8 mouse cellular contexts compared by ENCODE assay signal in genomic region chr3:108086470-108086979, GRCm38 (mm10). TPM values are rescaled to one million over a fixed set of nuclear protein-coding genes. Genes with fewer than 3 reads are reported as not detected.
DNase-seq lines count a peak whose midpoint lies in the region; ATAC-seq and TF ChIP-seq lines count a peak whose summit lies in the region.

Gene Ampd2, minus strand, starts transcription at chr3:108086651.

- no peak within 1 kb of the TSS for H3K27ac ChIP-seq in ES-E14 (ENCODE audit: insufficient read depth, low read depth, low read length, poor library complexity, severe bottlenecking)
- peak within 1 kb of the TSS; percentile 87 for H3K27ac ChIP-seq in brown adipose tissue, adult 24 weeks (replicated peaks; ENCODE audit: low read depth, low read length)
- peak within 1 kb of the TSS; percentile 92 for H3K27ac ChIP-seq in forebrain, embryonic 10.5 days

- H3K4me1 ChIP-seq in ES-E14 (ENCODE audit: control insufficient read depth in 2 of 2, insufficient read depth in 2 of 2, low read length in 2 of 2, poor library complexity in 1 of 2), result peaks cover 4 to 19% of the 10 kb centered on the region in 2 experiments; a peak in 2 of 4 replicates
- H3K4me1 ChIP-seq in brown adipose tissue, adult 24 weeks (ENCODE audit: control insufficient read depth, insufficient read depth, insufficient read length, low read length), result no peaks in the 10 kb centered on the region
- peaks cover 81% of the 10 kb centered on the region for H3K4me1 ChIP-seq in forebrain, embryonic 10.5 days
- peaks cover 5% of the 10 kb centered on the region; the same call in 1 of the 2 replicates for H3K4me1 ChIP-seq in lung, adult 2 months (ENCODE audit: control insufficient read depth, insufficient read depth, low read length)

- H3K27me3 ChIP-seq in forebrain, embryonic 10.5 days (ENCODE audit: poor library complexity, severe bottlenecking), result no peaks in the 10 kb centered on the region; the same call in 1 of the 2 replicates

- in situ Hi-C loops in ES-E14 (cut with MboI; ENCODE audit: low sequenced_read_pairs in 2 of 2, unreplicated experiment in 2 of 2), result no loop called here

- no peak for TF ChIP-seq POLR2A in lung, adult 2 months (IDR thresholded peaks at IDR 0.05; ENCODE audit: borderline replicate concordance, extremely low read depth, low read depth, low read length)

- WGBS in forebrain, embryonic 10.5 days, result under 1% methylated on average over 29 of the region's 29 CpGs
- 0% methylated on average over 29 of the region's 29 CpGs for WGBS in lung, adult 2 months

- ATAC-seq in neutrophil, adult 5-6 weeks (ENCODE audit: extremely low read depth, insufficient number of reproducible peaks, low FRiP score, poor library complexity, severe bottlenecking), result no peak

- H3K9me3 ChIP-seq in ES-E14 (ENCODE audit: control insufficient read depth, insufficient read depth, low read depth, low read length), result no peaks in the 10 kb centered on the region
- H3K9me3 ChIP-seq in forebrain, embryonic 10.5 days, result no peaks in the 10 kb centered on the region

- peak; percentile 82 for DNase-seq in ES-E14 (ENCODE audit: low read depth, low spot score)
- peak; percentile 85 for DNase-seq in forebrain, embryonic 10.5 days (ENCODE audit: extremely low spot score, low spot score)
- peak; percentile 81 to 89 for DNase-seq in heart, postnatal 14 days
- peak; percentile 93 to 94 for DNase-seq in kidney, postnatal 4 days
- DNase-seq in lung, adult 2 months, result peak; percentile 83
- peak; percentile 84 for DNase-seq in thymus, postnatal 4 days

- H3K4me3 ChIP-seq in ES-E14 (ENCODE audit: insufficient read depth in 1 of 2, low read depth in 1 of 2, low read length in 2 of 2, poor library complexity in 1 of 2, severe bottlenecking in 1 of 2), result peak within 1 kb of the TSS; percentile 79 to 84
- peak within 1 kb of the TSS; percentile 66 for H3K4me3 ChIP-seq in brown adipose tissue, adult 24 weeks (ENCODE audit: insufficient read depth, low read depth, low read length)
- peak within 1 kb of the TSS; percentile 85 for H3K4me3 ChIP-seq in forebrain, embryonic 10.5 days
- peak within 1 kb of the TSS; percentile 87 for H3K4me3 ChIP-seq in lung, adult 2 months (replicated peaks; ENCODE audit: extremely low read depth, low read depth, low read length)

- peak within 1 kb of the TSS; percentile 80 for H3K9ac ChIP-seq in ES-E14 (ENCODE audit: insufficient read depth, low read depth, low read length, poor library complexity, severe bottlenecking)

- no peaks in the 10 kb centered on the region; the same call in 1 of the 2 replicates for H3K36me3 ChIP-seq in ES-E14 (ENCODE audit: control insufficient read depth, insufficient read depth, low read length, poor library complexity, severe bottlenecking)
- H3K36me3 ChIP-seq in forebrain, embryonic 10.5 days (replicated peaks), result no peaks in the 10 kb centered on the region

- no peak for TF ChIP-seq CTCF in lung, adult 2 months (IDR thresholded peaks at IDR 0.05; ENCODE audit: insufficient read depth, low read length)

- intact Hi-C loops in heart, postnatal 14 days (cut with DNase I), result no loop called here

TF ChIP-seq in ES-E14, 5 proteins besides CTCF, POLR2A, EP300 and RAD21:
- TF ChIP-seq HCFC1 (IDR thresholded peaks at IDR 0.05; ENCODE audit: borderline replicate concordance, insufficient read depth, low read length), result 0 out of 2 replicates have a peak, but pooled peaks have one; percentile 56
- TF ChIP-seq ZNF384 (IDR thresholded peaks at IDR 0.05; ENCODE audit: low read depth, low read length), result no peak

RNA-seq across cellular contexts. Expression of gene Ampd2, which starts in this region (rescaled TPM):
- total RNA-seq in ES-E14 (2012; rRNA removed), result 58.1 and 75.8 TPM in 2 replicates
- polyA plus RNA-seq in brown adipose tissue, adult 24 weeks (2012; ENCODE audit: insufficient read depth, insufficient read length, missing spikeins), result 13.5 and 16.4 TPM in 2 replicates
- 69.3 and 71.4 TPM in 2 replicates for polyA plus RNA-seq in forebrain, embryonic 10.5 days (2016; fragmentation: Nextera tagmentation; extraction: Ambion mirVana)
- total RNA-seq in heart, postnatal 14 days (2021), result 1 to 10 TPM; 7.5 to 8.7 TPM
- 77.5 and 84.7 TPM in 2 replicates for polyA plus RNA-seq in lung, adult 2 months (2012; rRNA removed)
- total RNA-seq in neutrophil, adult 5-6 weeks (2017), result 16.0 and 18.5 TPM in 2 replicates
